Mouse (Mus musculus): Measurements from ENCODE around the gene Ptprf. TPM values are rescaled to one million over a fixed set of nuclear protein-coding genes. Genes with fewer than 3 reads are reported as not detected.
A peak's percentile ranks its signal among the peaks of the same experiment; 100 is the strongest.

Gene Ptprf
- polyA plus RNA-seq, 1 experiment: 165 TPM

GRCm38 (mm10) chr4:118196185-118196584 lies 95.0 kb downstream of the Ptprf start:
- no peaks in the 10 kb centered on the region for H3K4me1 ChIP-seq (replicated peaks; ENCODE audit: control insufficient read depth, insufficient read depth, low read length)
- H3K4me3 ChIP-seq (ENCODE audit: control insufficient read depth, insufficient read depth, low read length): no peak overlapping the region
- no peak overlapping the region for H3K27ac ChIP-seq (ENCODE audit: control insufficient read depth, insufficient read depth, low read length)
- H3K27me3 ChIP-seq (ENCODE audit: control insufficient read depth, insufficient read depth, low read length): no peaks in the 10 kb centered on the region
- TF ChIP-seq CTCF (IDR thresholded peaks at IDR 0.05; ENCODE audit: borderline replicate concordance, control insufficient read depth, extremely low read depth, insufficient read depth, low read length, poor library complexity) (no peak), POLR2A (IDR thresholded peaks at IDR 0.05; ENCODE audit: control insufficient read depth, extremely low read depth, insufficient read depth, low read length, poor library complexity) (no peak)
- DNase-seq: no peak
- 92% methylated on average over 10 of the region's 10 CpGs for WGBS
- H3K36me3 ChIP-seq (ENCODE audit: control insufficient read depth, insufficient read depth, low read length): no peaks in the 10 kb centered on the region

GRCm38 (mm10) chr4:118180301-118181080 lies 110.7 kb downstream of the Ptprf start:
- Histone ChIP-seq H3K4me1 (replicated peaks; ENCODE audit: control insufficient read depth, insufficient read depth, low read length) (peaks cover 7% of the 10 kb centered on the region), H3K27ac (ENCODE audit: control insufficient read depth, insufficient read depth, low read length) (peak overlapping the region; percentile 80), H3K27me3 (ENCODE audit: control insufficient read depth, insufficient read depth, low read length) (no peaks in the 10 kb centered on the region), H3K4me3 (ENCODE audit: control insufficient read depth, insufficient read depth, low read length) (peak overlapping the region; percentile 35), H3K36me3 (ENCODE audit: control insufficient read depth, insufficient read depth, low read length) (peaks cover 17% of the 10 kb centered on the region)
- no peak for DNase-seq
- TF ChIP-seq POLR2A (IDR thresholded peaks at IDR 0.05; ENCODE audit: control insufficient read depth, extremely low read depth, insufficient read depth, low read length, poor library complexity): no peak
- TF ChIP-seq CTCF (IDR thresholded peaks at IDR 0.05; ENCODE audit: borderline replicate concordance, control insufficient read depth, extremely low read depth, insufficient read depth, low read length, poor library complexity): no peak
- 17% methylated on average over 17 of the region's 17 CpGs for WGBS

- Histone ChIP-seq H3K27me3 (ENCODE audit: control insufficient read depth, insufficient read depth, low read length) (no peaks in the 10 kb centered on the region), H3K4me3 (ENCODE audit: control insufficient read depth, insufficient read depth, low read length) (peak within 1 kb of the TSS; percentile 96), H3K27ac (ENCODE audit: control insufficient read depth, insufficient read depth, low read length) (peak within 1 kb of the TSS; percentile 95), H3K4me1 (replicated peaks; ENCODE audit: control insufficient read depth, insufficient read depth, low read length) (peaks cover 7% of the 10 kb centered on the region), H3K36me3 (ENCODE audit: control insufficient read depth, insufficient read depth, low read length) (peaks cover 25% of the 10 kb centered on the region)
- TF ChIP-seq CTCF (IDR thresholded peaks at IDR 0.05; ENCODE audit: borderline replicate concordance, control insufficient read depth, extremely low read depth, insufficient read depth, low read length, poor library complexity): peak; percentile 48; the same call in 1 of the 2 replicates
- peak; percentile 58 for TF ChIP-seq POLR2A (IDR thresholded peaks at IDR 0.05; ENCODE audit: control insufficient read depth, extremely low read depth, insufficient read depth, low read length, poor library complexity)
- under 1% methylated on average over 38 of the region's 38 CpGs for WGBS
- DNase-seq: peak; percentile 91
These were observed 111.5 kb downstream of the Ptprf start, which contains the start of gene Kdm4a for GRCm38 (mm10) chr4:118179467-118180300. Gene Kdm4a (minus strand): TSS chr4:118180043.

DNA sequence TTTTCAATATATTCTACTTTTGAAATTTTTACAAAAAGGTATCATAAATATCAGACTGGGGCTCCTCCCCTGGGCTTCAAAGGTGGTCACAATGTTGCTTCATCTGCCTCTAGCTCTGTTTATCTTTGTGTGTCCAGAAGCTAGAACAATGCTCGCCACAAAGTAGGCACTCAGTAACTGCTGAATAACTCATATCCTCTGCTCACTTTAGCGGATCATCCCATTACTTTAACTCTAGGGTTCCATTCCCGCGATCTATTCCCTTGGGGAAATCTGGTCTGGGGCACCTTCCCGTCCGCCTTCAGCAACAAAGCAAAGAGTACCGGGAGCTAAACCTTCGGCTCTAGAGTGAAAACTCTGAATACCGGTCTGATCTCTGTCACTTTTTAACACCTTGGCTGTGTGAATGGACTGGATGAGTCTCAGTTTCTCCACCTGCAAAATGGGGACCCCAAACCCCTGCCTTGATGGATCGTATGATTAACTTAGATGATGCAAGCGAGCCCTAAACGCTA lies 112.2 kb downstream of the Ptprf start:
- H3K4me1 ChIP-seq (replicated peaks; ENCODE audit: control insufficient read depth, insufficient read depth, low read length): peaks cover 7% of the 10 kb centered on the region
- no peaks in the 10 kb centered on the region for H3K27me3 ChIP-seq (ENCODE audit: control insufficient read depth, insufficient read depth, low read length)
- 2% methylated on average over 12 of the region's 12 CpGs for WGBS
- no peak for DNase-seq
- peaks cover 32% of the 10 kb centered on the region for H3K36me3 ChIP-seq (ENCODE audit: control insufficient read depth, insufficient read depth, low read length)
- H3K4me3 ChIP-seq (ENCODE audit: control insufficient read depth, insufficient read depth, low read length): peak overlapping the region; percentile 96
- H3K27ac ChIP-seq (ENCODE audit: control insufficient read depth, insufficient read depth, low read length): peak overlapping the region; percentile 15; the same call in 1 of the 2 replicates
- no peak for TF ChIP-seq POLR2A (IDR thresholded peaks at IDR 0.05; ENCODE audit: control insufficient read depth, extremely low read depth, insufficient read depth, low read length, poor library complexity)
- TF ChIP-seq CTCF (IDR thresholded peaks at IDR 0.05; ENCODE audit: borderline replicate concordance, control insufficient read depth, extremely low read depth, insufficient read depth, low read length, poor library complexity): no peak

DNA sequence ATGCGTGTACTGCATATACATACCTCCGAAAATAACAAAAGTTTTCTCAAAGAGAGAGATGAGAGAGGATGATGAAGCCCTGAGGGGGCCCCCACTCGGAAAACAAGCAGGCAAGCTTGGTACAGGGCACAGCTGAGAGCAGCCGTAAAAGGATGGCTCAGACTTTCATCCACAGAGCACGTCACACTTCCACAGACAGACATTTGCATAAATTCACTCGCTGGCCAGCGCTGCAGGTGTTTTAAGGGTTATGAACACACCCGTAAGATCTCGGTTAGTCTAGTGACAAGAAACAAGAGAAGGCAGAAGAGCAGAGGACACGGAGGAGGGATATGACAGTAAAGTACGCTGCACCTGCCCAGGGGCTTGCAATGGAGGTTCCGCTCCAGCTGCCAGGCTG lies 118.7 kb downstream of the Ptprf start:
- Histone ChIP-seq H3K27me3 (ENCODE audit: control insufficient read depth, insufficient read depth, low read length) (no peaks in the 10 kb centered on the region), H3K4me1 (replicated peaks; ENCODE audit: control insufficient read depth, insufficient read depth, low read length) (no peaks in the 10 kb centered on the region), H3K4me3 (ENCODE audit: control insufficient read depth, insufficient read depth, low read length) (no peak overlapping the region), H3K27ac (ENCODE audit: control insufficient read depth, insufficient read depth, low read length) (no peak overlapping the region), H3K36me3 (ENCODE audit: control insufficient read depth, insufficient read depth, low read length) (peaks cover 77% of the 10 kb centered on the region)
- no peak for TF ChIP-seq CTCF (IDR thresholded peaks at IDR 0.05; ENCODE audit: borderline replicate concordance, control insufficient read depth, extremely low read depth, insufficient read depth, low read length, poor library complexity)
- TF ChIP-seq POLR2A (IDR thresholded peaks at IDR 0.05; ENCODE audit: control insufficient read depth, extremely low read depth, insufficient read depth, low read length, poor library complexity): no peak
- 95% methylated on average over 12 of the region's 12 CpGs for WGBS
- DNase-seq: no peak

- Histone ChIP-seq H3K36me3 (ENCODE audit: control insufficient read depth, insufficient read depth, low read length) (peaks cover 76% of the 10 kb centered on the region), H3K4me3 (ENCODE audit: control insufficient read depth, insufficient read depth, low read length) (no peak overlapping the region), H3K27me3 (ENCODE audit: control insufficient read depth, insufficient read depth, low read length) (no peaks in the 10 kb centered on the region), H3K27ac (ENCODE audit: control insufficient read depth, insufficient read depth, low read length) (no peak overlapping the region), H3K4me1 (replicated peaks; ENCODE audit: control insufficient read depth, insufficient read depth, low read length) (no peaks in the 10 kb centered on the region)
- no peak for TF ChIP-seq POLR2A (IDR thresholded peaks at IDR 0.05; ENCODE audit: control insufficient read depth, extremely low read depth, insufficient read depth, low read length, poor library complexity)
- peak; percentile 74; the same call in 1 of the 2 replicates for TF ChIP-seq CTCF (IDR thresholded peaks at IDR 0.05; ENCODE audit: borderline replicate concordance, control insufficient read depth, extremely low read depth, insufficient read depth, low read length, poor library complexity)
- DNase-seq: peak; percentile 43
- 92% methylated on average over 9 of the region's 9 CpGs for WGBS
These were observed 120.2 kb downstream of the Ptprf start for GRCm38 (mm10) chr4:118171006-118171405.

Data from thymus, adult 2 months (tissue).